Mouse (Mus musculus) cortical plate, adult 2 months (tissue): ENCODE measurements around the gene Sh3d19.

Experiments used
- CTCF ChIP-seq: fragments of 200-500 bp; IDR thresholded peaks from 2 replicates; pipeline ENCODE4 v1.5.1; 2011; ENCODE audit warnings: mild to moderate bottlenecking, control low read depth, low read length; ENCODE audit not compliant: insufficient read depth; ENCODE audit errors: extremely low read depth
- POLR2A ChIP-seq: fragments of 200-500 bp; IDR thresholded peaks from 2 replicates; pipeline ENCODE4 v1.6.1; 2011; ENCODE audit warnings: mild to moderate bottlenecking, low read length, control low read depth; ENCODE audit not compliant: insufficient read depth; ENCODE audit errors: extremely low read depth

DNA sequence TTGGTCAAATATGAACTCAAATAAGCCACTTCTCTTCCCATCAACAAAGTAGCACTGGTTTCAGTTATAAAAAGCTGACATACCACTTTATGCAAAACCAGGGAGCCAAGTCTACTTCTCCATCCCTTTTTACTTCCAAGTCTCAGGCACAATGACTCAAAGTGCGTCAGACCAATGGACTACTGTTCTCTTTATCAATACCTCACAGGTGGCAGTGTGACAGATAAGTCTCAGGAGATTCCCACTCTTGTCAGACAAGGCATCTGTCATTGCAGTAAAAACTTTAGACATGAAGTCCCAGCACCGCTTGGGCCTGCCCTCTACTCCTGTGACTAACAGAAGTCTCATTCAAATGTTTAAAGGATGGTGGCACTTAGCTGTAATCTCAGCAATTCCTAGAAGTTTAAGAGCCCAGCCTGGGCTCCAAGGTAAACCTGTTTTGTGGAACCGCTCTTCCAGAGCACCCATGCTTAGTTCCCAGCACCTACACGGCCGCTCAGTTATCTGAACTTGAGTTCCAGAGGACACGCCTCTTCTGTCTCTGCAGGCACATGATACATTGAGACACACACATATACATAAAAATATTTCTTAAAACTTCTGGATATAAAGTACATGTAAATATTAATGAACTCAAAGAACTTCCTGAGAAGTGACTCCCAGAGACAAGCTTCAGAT, 165.1 kb downstream of the Sh3d19 start:
- no peak for TF ChIP-seq POLR2A
- TF ChIP-seq CTCF: no peak
